Mouse (Mus musculus) spleen, postnatal 14 days (tissue): ENCODE measurements around the gene Cntrob.
A peak's percentile ranks its signal among the peaks of the same experiment; 100 is the strongest.

ENCODE experiments used
- DNase-seq, 2 experiments: peaks; one replicate each; pipeline ENCODE4 v3.0.0; 2021 to 2022; ENCODE audit warnings: low spot score in 2 of 2

The Cntrob gene

DNA sequence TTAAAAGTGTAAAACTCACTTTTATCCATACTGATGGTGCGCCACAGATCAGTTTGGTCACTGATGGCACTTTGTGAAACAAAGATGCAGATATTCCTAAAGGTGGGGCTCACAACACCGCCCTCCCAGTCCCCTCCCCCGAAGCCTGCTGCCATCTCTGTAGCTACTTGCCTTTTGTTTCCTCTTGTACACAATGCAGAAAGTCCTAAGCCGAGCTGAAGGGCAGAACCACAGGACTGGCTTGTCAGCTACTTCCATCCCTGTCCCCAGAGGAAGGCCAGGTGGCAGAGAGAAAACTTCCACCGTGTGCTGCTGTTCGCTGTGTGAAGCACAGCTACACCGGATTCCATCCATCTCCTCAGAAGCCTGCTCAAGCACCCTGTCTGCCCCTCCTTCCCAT, 25.3 kb downstream of the Cntrob start:
- DNase-seq = no peak

DNA sequence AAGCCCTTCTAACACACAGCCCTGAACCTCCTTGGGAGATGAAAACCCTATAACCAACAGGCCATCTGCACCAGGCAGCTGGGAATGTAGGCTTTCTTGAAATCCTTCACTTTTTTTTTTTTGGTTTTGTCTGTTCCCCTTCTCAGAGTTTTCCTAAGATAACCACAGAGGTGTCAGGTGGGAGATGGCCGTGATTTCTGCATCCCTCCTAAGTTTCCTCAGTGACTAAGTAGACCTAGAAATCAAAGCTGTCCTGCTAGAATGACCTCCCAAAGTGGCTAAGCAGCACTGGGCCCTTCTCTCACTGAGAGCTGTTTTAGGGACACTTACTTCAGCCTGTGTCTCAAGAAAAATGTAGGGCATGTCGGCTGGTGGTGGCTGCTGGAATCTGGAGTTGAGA, 25.8 kb downstream of the Cntrob start:
- DNase-seq = no peak

DNA sequence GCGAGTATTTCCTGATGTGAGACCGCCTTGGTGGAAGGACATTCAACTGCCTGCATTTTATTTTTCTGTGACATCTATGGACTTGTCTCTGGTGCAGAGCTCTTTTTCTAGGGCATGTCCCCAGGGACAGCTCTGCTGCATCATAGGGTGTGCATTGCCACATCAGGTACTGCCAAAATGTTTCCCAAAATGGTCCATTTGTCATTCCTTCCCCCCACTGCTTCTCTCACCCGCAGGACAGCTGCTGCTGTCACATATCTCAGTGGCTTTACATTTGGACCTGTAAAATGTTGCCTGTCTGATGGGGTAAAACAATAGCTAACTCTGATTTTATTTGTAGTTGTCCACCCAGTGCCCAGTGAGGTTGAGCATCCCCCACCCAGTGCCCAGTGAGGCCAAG, 28.3 kb downstream of the Cntrob start:
- DNase-seq = no peak

DNA sequence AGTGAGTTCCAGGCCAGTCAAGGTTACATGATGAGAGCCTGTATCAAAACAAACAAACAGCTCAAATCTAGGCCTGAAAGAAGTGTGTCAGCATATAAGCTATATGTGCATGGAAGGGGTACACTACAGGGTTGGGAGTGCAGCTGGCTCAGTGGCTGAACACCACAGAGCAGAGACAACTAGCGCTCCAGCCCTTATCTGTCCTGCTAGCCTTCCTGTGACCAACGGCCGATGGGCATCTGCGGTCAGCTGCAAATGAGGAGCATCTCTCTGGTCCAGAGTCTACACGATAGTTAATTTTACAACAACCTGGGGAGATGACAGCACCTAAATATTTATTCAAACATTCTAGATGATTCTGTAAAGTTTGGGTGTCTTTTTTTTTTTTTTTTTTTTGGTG, 32.5 kb downstream of the Cntrob start:
- no peak for DNase-seq

DNA sequence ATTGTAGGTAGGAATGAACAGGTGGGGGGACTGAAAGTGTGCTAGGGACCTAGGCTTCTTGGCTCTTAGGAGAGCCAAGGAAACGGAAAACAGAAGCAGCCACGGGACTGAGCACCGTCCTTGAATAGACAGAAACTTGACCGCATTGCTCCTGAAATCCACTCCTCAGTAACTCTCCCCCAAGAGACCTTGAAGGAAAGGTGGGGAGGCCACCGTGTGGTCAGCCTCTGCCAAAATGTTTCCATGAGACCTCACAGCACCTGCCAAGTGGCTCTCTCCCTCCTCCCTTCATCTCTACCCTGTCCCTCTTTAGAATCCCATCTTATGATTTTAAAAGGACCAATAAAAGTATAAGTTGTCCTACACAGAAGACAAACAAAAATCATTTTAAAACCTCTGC, 46.3 kb downstream of the Cntrob start:
- no peak for DNase-seq

DNA sequence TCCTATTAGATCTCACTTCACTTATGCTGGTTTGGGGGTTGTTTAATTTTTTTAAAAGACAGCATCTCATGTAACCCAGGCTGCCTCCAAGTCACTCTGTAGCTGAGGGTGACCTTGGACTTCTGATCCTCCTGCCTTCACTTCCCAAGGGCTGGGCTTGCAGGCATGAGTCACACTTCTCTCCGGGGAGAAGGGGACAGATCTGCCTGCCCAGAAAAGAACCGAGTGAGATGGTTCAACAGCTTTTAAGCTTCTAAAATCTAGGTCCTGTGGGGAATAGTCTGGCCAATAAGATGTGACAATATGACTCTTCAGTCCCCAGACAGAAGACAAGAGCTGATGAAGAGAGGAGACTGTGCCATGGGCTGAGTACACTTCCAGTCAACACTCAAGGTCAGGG, 47.5 kb downstream of the Cntrob start:
- no peak for DNase-seq

DNA sequence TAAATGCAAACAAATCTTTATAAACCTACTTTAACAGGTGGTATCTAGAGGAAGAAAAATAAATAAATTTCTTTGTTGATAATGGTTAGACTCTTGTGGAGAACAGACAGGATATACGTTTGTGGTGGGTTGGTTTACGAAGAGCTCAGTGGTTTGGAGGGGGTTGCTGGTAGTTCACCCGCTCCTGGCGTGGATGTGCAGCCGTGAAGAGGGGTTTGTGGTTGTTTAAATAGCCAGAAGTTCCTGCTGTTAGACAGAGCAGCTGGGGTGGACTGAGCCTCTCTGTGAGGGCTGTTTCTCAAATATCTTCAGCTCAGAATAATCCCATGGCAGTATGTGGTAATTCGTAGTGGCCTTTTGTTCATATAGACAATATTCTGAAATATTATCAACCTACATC, 47.9 kb downstream of the Cntrob start:
- no peak for DNase-seq

DNA sequence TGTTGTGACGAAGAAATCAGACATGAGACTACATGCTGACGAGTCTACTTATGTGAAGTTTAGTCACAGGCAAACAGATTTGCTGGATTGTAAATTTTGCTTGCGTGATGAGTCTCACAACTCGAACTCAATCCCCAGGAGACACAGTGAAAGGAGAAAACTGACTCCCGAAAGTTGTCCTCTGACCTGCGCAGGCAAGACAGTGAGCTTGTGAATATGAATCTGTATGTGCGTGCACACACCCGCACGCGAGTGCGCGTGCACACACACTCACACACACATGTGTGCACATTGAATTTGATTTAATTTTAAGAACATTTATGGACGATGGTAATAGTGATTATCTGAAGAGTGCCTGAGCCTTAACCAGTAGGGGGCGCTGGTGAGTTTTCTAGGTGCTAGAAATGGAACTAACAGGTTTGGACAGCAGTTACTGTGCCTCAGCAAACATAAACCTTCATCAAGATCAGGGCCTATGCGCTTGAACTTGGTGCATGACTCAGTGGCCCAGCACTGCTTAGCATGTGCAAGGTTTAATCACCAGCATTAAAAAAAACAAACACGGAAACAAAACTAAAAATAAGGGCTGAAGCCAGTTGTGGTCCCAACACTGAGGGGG, 51.3 kb downstream of the Cntrob start:
- peak; percentile 57 to 84 for DNase-seq

DNA sequence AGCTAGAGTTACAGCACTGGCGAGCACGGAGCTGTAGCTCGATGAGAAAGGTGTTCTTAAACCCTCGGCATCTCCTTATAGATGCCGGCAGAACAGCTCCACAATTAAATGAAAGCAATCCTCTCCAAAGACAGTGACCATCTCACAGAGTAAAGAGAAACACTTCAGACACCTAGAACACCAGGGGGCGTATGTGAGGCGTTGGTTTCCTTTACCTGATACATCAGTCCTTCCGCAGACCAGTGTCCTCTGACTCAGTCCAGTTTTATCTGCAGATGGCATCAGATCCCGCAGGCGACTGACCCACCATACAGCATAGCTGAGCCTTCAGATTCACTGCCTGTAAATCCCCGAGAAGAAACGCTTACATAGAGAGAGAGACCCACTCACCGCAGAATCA, 54.0 kb downstream of the Cntrob start:
- DNase-seq = peak; percentile 35 to 67

DNA sequence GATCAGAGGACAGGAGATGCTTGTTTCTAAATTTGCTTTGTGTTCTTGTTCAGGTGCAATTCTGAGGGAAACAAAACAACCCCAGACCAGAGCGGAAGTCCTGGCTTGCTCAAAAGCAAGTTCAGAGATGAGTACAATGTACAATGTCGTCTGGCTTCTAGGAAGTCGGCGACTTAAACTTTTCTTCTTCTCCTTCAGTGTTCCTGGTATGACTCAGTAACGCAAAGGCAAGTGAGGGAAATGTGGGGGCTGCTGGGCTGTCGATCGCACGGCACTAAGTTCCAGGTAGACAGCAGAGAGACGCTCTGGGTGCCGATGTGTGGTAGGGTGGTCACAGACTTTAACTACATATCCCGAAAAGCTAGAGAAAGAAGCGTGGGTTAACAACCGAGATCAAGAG, 55.5 kb downstream of the Cntrob start:
- DNase-seq = no peak

DNA sequence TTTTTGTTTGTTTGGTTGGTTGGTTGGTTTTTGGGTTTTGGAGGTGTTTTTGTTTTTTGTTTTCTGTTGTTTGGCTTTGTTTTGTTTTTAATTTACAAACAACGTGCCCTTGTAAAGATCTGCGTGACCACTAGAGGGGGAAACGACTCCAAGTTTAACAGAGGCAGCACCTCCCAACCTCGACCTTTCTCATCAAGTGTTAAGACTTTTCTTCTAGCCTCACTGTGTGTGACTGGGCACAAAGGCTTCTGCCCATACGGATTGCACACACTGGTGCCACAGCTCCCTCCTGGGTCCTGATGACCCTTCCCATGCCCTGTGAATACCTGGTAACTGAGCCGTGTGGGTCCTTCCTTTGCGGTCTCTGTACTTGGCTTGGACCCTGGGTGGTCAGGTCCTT, 56.2 kb downstream of the Cntrob start:
- no peak for DNase-seq

DNA sequence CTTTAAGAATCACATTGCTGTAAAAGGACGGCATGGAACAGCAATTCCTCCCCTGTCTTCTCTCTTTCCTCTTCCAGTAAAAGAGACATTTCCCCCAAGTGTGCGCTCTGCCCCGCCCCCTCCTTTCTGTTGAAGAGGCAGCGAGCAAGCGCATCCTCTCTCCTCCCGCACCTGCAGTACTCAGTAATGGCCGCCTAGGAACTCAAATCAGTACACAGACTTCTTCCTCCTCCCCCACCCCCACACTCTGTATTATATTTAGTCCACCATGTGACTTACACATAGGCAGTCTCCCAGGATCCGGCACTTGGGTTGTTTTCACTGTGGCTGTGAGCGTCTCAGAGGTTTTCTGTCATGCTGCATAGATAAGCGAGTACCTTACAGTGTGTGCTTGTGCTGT, 57.3 kb downstream of the Cntrob start:
- DNase-seq = no peak

DNA sequence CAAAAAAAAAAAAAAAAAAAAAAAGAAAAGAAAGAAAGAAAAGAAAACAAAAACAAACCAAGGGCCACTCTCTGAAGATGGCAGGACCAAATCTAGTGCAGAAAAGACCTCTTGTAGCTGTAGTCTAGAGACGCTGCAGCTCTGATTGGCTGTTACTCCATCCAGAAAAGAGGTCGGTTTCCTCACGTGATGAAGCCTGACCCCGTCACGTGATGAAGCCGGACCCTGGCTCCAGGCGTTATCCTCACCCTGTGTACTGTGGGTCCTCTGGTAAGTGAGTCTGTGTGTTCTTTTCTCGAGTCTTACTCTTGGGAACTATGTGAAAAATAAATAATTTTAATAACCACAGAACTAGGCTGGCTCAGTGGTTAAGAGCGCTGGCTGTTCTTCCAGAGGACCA, 58.2 kb downstream of the Cntrob start:
- DNase-seq = no peak

DNA sequence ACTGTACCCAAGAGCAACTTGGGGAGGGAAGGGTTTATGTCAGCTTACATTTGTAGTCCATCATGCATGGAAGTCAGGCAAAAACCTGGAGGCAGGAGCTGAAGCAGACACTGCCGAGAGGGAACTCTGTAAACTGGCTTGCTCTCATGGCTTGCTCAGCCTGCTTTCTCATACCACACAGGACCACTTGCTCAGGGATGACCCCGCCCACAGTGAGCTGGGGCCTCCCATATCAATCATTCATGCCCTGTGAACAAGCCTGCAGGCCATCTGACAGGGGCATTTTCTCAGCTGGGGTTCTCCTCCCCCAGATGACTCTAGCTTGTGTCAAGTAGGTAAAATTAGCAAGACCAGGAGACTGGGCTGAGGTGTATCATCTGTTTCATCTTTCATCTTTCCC, 59.3 kb downstream of the Cntrob start:
- no peak for DNase-seq

DNA sequence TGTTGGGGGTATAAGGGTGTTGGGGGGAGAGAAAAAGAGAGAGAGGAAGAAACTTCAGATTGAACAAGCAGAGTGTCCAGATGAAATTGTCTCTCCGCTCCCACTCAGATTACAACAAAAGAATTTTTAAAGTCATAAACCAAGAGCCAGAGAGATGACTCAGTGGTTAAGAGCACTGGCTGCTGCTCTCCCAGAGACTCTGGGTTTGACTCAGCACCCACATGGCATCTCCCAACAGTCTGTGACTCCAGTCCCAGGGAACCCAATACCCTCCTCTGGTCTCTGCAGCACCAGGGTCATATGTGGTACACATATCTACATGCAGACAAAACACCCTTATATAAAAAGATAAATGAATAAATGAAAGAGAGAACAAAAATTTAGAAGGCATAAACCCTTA, 63.5 kb downstream of the Cntrob start:
- DNase-seq = no peak

DNA sequence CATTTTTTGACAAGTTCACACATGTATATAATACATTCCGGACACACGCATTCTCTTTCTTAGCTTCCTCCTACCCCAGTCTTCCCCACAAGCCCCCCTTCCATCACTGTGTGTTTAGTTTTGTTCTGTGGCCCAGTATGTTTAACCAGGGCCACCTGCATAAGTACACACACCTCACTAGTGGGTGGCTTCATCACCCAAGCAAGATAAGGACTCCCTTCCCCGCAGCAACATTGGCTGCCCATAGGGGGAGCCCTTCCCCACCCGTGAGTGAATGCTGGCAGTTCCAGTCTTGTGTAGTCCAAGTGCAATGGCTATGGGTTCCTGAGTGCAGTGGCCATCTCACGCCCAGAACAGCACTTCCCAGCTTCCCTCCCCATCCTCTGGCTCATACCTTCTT, 65.3 kb downstream of the Cntrob start:
- DNase-seq = peak in 1 of 2 experiments; percentile 40

DNA sequence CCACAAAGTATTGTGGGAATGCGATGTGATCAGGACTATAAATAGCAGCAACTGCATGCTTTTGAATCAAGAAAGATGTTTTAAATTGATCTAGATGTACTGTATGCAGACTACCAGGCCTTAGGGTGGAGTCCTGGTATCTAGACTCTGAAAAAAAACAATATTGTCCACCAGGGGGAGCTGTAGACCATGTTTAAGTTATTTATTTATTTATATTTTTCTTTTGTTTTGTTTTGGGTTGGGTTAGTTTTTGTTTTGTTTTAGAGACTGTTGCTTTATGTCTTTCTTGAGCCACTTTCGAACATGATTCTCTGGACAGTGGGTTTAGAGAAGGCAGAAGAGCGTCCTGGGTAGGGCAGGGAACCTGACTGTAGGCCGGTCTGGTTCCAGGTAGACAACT, 65.8 kb downstream of the Cntrob start:
- no peak for DNase-seq

DNA sequence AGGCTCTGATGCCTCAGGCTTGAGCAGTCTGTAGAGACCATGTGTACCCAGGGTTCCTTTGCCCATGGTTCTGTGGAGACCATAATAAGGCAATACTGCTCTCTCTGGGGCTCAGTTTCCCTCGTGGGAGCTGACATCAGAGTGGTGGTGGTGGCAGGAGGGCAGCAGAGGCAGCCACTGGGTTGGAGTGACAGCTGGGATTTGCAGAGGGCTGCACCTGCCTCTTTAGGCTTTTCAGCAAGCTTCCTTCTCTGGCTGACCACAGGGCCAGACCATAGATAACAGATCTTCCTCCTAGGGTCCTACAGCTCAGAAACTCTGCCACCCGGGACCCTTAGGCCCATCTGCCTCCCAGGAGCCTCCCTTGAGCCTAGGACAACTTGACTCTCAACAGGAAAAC, 66.5 kb downstream of the Cntrob start:
- no peak for DNase-seq

DNA sequence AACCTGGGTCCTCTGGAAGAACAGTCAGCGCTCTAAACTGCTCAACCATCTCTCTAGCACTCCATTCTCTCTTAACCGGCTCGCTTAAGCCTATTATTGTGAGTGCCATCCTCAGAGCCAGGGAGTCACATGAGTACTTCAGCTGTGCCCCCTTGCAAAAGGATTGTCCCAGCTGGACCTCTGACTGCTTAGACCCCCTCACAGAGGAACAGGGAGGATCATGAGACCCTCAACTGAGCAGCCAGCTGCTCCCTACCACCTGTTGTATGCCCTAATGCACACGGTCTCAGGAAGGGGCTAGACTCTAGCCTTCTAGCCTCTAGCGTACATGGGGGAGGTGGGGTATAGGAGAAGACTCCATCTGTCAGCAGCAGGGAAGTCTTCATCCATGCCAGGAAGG, 68.8 kb downstream of the Cntrob start:
- DNase-seq = no peak

DNA sequence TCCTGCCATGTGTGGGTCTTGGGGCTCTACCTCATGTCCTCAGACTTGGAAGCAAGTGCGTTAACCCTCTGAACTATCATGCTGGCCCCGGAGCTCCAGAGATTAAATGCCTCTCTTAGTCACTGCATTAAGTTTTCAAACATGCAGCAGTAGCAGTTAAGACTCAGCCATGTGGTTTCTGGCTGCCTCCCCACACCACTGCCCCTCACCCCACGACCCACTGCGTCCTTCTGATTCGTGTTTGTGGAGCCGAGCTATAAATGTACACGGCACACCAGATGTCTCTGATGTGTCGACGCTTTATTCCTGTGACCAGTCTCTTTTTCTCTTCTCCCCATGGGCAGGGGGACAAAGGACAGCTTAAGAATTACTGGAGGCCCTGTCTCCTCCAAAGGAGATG, 70.4 kb downstream of the Cntrob start:
- DNase-seq = no peak

DNA sequence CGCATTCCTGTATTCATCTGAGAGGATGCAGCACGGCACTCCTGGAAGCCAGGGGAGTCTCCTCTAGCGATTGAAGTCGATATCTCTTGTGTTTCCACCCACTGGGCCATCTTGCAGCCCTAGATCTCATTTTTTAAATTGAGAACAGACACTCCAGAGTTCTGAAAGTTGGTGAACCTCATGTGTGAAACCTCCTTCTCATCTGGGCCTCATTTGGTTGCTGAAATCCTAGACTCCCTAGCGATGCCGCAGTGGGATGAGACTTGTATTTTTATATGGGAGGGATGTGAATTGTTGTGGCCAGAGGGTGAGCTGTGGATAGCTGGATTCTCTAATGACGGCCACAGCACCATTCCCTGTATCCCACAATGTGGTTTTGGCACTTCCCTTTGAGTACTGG, 71.6 kb downstream of the Cntrob start:
- no peak for DNase-seq

DNA sequence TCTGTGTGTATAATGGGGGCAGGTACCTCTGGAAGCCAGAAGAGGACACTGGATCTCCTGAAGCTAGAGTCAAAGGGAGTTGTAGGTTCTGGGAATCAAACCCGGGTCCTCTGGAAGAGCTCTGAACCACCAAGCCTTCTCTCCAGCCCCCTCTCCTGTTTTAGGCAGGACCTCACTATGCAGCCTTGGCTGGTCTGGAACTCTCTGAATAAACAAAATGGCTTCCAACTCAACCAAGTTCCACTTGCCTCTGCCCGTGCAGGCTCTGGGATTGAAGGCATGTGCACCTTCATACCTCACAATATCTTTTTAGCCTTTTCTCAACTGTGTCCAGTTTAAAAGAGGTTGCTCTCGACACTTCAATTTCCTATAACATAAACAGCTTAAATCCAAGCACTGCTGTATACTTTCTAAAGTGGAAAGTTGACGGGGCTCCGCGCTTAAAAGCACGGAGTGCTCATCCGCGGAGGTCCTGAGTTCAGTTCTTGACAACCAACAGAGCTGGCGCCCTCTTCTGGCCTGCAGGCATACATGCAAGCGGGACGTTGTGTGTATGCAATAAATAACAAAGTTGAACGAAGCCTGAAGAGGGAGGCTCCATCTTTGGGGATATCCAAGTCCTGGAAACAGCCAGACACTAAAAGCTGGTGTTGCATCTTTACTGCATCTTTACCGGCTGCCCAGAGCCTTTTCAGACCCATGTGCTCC, 72.3 kb downstream of the Cntrob start:
- no peak for DNase-seq

DNA sequence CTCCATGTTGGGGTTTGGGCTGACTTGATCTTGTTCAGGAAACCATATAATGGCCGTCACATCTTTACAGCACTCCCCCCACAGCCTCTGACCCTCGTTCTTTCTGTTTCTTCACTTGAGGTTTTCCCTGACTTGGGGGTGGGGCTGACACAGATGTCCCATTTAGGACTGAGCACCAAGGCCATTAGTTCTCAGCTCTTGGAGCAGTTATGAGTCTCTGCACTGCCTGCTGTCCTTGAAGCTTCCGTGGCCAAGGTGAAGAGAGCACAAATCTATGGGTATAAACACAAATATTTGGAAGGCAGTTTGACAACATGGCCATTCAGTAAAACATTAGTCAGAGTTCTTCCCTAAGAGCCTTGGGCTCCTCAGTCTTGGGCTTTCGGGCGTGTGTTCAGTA, 73.5 kb downstream of the Cntrob start:
- DNase-seq = no peak
